Mouse (Mus musculus): ENCODE data around the gene Bckdhb. TPM values are rescaled to one million over a fixed set of nuclear protein-coding genes. Genes with fewer than 3 reads are reported as not detected.
A peak's percentile ranks its signal among the peaks of the same experiment; 100 is the strongest.

Bckdhb gene
- polyA plus RNA-seq (2015; fragmentation: Nextera tagmentation; extraction: Ambion mirVana): 38.8 and 42.3 TPM in 2 replicates

DNA sequence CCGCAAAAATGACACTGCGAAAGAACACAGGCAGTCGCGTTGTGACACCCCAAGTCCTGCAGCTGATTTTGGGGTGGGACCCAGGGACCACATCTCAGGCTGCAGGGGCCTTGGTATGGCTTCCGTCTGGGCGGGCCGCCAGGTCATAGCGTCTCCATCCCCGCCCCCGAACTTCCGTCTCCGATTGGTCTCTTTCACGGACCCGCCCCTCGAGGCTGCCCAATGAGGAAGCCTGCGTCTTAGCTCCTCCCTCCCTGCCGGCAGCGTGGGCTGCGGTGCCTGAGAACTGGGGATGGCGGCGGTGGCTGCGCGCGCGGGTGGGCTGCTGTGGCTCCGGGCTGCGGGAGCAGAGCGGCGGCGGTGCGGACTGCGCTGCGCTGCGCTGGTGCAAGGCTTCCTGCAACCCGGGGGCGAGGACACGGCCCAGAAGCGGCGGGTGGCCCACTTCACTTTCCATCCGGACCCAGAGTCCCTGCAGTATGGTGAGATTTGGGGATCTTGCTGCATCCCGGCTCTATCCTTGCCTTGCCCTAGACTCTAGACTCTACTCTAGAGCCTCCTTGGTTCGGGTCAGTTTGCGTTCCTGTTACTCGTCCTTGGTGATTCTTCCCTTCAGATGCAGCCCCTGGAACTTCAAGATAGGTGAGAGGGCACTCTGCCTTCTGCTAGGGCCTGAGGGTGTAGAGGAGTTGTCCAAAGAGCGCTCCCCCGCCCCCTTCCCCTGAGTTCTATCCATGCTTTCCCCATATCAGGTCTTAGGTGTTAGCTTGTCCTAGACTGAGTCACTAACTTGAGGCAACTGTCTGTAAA is at the start of gene Bckdhb:
Gene Bckdhb, plus strand, starts transcription at position 268 of the 810 bp plus-strand sequence.
- under 1% methylated on average over 44 of the region's 46 CpGs for WGBS
- no peak within 1 kb of the TSS for H3K27ac ChIP-seq (replicated peaks)

DNA sequence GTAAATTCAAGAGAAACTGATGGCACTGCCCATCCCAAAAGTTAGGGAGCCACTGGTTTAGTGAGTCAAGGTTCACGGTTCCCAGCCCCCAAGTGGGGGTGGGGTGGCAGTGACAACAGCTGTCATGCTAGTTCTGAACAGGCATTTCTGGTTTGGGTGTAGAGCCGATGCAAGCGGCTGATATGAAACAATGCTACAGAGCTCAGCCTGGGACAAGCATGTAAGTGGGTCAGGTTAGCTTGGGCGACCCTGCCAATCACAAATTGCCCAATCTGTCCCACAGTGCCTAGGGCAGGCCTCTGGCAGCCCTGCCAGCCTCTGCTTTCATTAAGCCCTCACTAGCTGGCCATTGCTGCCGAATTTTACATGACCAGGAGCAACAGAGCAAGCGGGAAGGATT is 42.8 kb upstream of the Bckdhb start:
- peak; percentile 54; the same call in 1 of the 2 replicates for ATAC-seq (ENCODE audit: insufficient number of reproducible peaks, low FRiP score, low TSS enrichment, low read depth)

More for the DNA sequence above, at the start of gene Bckdhb:
- Histone ChIP-seq H3K36me3 (no peaks in the 10 kb centered on the region), H3K9ac (peak within 1 kb of the TSS; percentile 55), H3K4me3 (replicated peaks) (peak within 1 kb of the TSS; percentile 82), H3K27me3 (0 out of 2 replicates have a peak, but pooled peaks cover 3% of the 10 kb centered on the region), H3K4me2 (replicated peaks) (peak within 1 kb of the TSS; percentile 70), H3K9me3 (replicated peaks) (no peaks in the 10 kb centered on the region), H3K4me1 (peaks cover 6% of the 10 kb centered on the region)
- peak; percentile 98 for ATAC-seq (ENCODE audit: insufficient number of reproducible peaks, low FRiP score, low TSS enrichment, low read depth)

DNA sequence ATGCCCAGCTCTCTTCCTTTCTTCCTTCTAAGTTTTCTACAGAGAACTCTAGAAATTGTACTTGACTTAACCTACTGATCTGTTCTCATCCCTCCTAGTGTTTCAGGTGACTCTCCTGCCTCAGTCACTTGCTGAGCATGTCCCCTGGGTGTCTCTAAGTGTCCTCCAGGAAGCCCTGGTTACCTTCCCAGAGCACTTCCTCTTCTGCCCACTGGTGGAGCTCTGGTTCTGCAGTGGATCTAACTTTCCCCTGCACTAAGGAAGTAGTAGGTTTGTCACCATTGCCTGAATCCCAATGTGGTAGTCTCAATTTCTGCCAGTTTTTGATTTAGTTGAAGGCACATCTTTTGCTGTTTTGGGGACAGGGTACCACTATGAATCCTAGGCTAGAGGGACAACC is 38.8 kb upstream of the Bckdhb start:
- Histone ChIP-seq H3K36me3 (no peaks in the 10 kb centered on the region), H3K9ac (no peak overlapping the region), H3K4me1 (no peaks in the 10 kb centered on the region), H3K4me2 (replicated peaks) (no peak overlapping the region), H3K27ac (replicated peaks) (no peak overlapping the region), H3K27me3 (no peaks in the 10 kb centered on the region), H3K9me3 (replicated peaks) (no peaks in the 10 kb centered on the region), H3K4me3 (replicated peaks) (no peak overlapping the region)
- ATAC-seq (ENCODE audit: insufficient number of reproducible peaks, low FRiP score, low TSS enrichment, low read depth): no peak

More for the DNA sequence above, 42.8 kb upstream of the Bckdhb start:
- Histone ChIP-seq H3K4me2 (replicated peaks) (no peak overlapping the region), H3K4me3 (replicated peaks) (no peak overlapping the region), H3K27me3 (no peaks in the 10 kb centered on the region), H3K27ac (replicated peaks) (no peak overlapping the region), H3K9me3 (replicated peaks) (no peaks in the 10 kb centered on the region), H3K36me3 (no peaks in the 10 kb centered on the region), H3K4me1 (no peaks in the 10 kb centered on the region), H3K9ac (no peak overlapping the region)
- 68% methylated on average over 6 of the region's 6 CpGs for WGBS

DNA sequence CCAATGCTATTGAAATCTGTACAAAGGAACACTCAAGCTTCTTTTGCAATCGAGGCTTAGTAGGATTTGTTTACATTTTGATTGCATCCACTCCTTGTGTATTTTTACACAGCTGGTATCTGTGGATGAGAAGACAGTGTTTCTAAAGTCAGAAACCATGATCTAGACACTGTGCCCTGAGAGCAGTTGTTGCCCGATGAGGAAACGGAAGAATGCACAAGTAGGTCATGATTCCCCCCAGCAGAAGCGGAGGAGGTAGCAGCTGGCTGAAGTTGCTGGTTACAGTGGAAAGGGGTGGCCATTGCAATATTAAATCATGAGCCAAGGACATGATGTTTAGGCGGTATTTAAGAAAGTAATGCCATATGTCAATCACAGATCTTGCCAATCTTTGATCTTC is 36.7 kb upstream of the Bckdhb start:
- H3K4me3 ChIP-seq (replicated peaks): no peak overlapping the region
- H3K27ac ChIP-seq (replicated peaks): no peak overlapping the region
- no peaks in the 10 kb centered on the region for H3K9me3 ChIP-seq (replicated peaks)
- no peak overlapping the region for H3K9ac ChIP-seq
- WGBS: 81% methylated on average over 5 of the region's 5 CpGs
- H3K4me2 ChIP-seq (replicated peaks): no peak overlapping the region
- ATAC-seq (ENCODE audit: insufficient number of reproducible peaks, low FRiP score, low TSS enrichment, low read depth): no peak
- H3K36me3 ChIP-seq: no peaks in the 10 kb centered on the region
- no peaks in the 10 kb centered on the region for H3K4me1 ChIP-seq
- H3K27me3 ChIP-seq: no peaks in the 10 kb centered on the region

DNA sequence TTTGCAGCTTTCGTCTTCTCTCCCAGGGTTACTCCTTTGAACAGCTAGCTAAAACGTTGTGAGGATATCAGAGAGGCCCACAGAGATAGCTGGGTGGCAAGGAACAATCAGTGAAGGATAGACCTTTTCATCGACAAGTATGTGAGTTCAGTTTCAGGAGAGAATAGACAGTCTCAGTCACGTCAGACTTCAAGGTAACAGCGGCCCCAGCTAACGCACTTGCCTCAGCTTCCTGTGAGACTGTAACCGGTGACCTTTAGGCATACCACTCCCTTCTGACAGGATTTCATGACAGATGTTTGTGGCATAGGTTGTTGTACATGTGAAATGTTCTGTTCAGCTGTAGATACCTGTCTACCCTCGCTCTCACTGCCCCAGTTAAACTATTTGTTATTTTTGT is 31.9 kb upstream of the Bckdhb start:
- ATAC-seq (ENCODE audit: insufficient number of reproducible peaks, low FRiP score, low TSS enrichment, low read depth): no peak
- no peaks in the 10 kb centered on the region for H3K27me3 ChIP-seq
- no peak overlapping the region for H3K4me3 ChIP-seq (replicated peaks)
- 72% methylated on average over 8 of the region's 8 CpGs for WGBS
- H3K27ac ChIP-seq (replicated peaks): no peak overlapping the region
- H3K9me3 ChIP-seq (replicated peaks): no peaks in the 10 kb centered on the region
- H3K9ac ChIP-seq: no peak overlapping the region
- no peaks in the 10 kb centered on the region for H3K4me1 ChIP-seq
- H3K4me2 ChIP-seq (replicated peaks): no peak overlapping the region
- no peaks in the 10 kb centered on the region for H3K36me3 ChIP-seq

DNA sequence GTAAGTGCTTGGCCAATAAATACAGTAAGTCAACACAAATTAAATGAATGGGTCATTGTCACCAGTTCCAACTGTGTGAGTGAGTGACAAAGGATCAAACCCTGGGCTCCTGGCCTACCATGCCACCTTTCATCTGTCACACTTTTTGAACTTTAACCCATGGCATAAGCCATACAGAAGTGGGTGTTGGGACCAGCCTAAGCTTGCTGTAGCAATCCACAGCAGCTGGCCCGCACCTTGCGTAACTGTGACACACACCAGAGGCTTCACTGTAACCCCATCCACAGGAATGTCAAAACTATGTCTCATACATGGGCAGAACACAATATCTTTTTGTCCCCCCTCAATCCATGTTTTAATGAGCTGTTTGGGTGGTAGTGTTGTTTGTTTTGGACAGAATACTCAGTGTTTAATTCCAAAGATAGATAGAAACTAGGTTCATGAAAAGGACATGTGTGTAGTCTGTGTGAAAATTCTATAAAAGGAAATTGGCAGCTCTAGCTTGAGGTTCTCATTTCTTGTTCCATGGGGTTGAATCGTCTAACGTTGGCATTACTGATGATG is 31.1 kb upstream of the Bckdhb start:
- no peak for ATAC-seq (ENCODE audit: insufficient number of reproducible peaks, low FRiP score, low TSS enrichment, low read depth)
- H3K4me2 ChIP-seq (replicated peaks): no peak overlapping the region
- H3K27ac ChIP-seq (replicated peaks): no peak overlapping the region
- 71% methylated on average over 4 of the region's 4 CpGs for WGBS
- H3K9me3 ChIP-seq (replicated peaks): no peaks in the 10 kb centered on the region
- H3K27me3 ChIP-seq: no peaks in the 10 kb centered on the region
- H3K9ac ChIP-seq: no peak overlapping the region
- H3K4me1 ChIP-seq: no peaks in the 10 kb centered on the region
- H3K36me3 ChIP-seq: no peaks in the 10 kb centered on the region
- H3K4me3 ChIP-seq (replicated peaks): no peak overlapping the region

DNA sequence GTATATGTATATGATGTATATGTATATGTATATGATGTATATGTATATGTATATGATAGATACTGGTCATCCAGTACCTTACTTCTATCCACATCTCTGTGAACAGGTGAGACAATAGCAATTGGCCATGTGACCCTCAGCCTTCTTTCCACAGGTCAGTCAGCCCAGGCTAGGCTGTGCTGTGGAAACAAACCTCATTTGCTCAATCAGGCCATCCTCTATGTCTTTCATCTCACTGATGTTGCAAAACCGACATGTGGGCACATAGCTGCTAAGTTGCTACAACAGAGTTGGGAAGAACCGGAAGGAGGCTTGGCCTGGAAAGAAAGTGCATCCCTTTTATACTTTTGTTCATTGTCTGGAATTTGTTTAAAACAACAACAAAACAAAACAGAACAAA is 22.9 kb upstream of the Bckdhb start:
- Histone ChIP-seq H3K4me2 (replicated peaks) (no peak overlapping the region), H3K4me1 (no peaks in the 10 kb centered on the region), H3K27me3 (no peaks in the 10 kb centered on the region), H3K9me3 (replicated peaks) (no peaks in the 10 kb centered on the region), H3K4me3 (replicated peaks) (no peak overlapping the region), H3K36me3 (no peaks in the 10 kb centered on the region), H3K9ac (no peak overlapping the region), H3K27ac (replicated peaks) (no peak overlapping the region)
- WGBS: 88% methylated on average over 2 of the region's 2 CpGs
- no peak for ATAC-seq (ENCODE audit: insufficient number of reproducible peaks, low FRiP score, low TSS enrichment, low read depth)

DNA sequence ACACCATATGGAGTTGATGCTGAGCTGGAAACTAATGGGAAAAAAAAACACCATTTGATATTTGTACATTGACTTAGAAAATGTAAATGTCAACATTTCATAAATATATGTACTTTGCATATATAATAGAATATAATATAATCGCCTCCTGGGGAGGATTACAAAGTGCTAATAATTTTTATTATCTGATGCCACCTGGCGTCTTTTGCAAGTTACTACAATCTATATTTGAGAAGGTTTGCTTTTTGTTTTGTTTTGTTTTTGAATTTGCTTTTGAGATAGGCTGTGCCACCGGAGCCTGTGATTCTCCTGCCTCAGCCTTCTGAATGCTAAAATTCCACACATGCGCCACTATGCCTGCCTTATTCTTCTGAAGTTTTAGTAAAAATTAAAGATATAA is 19.1 kb upstream of the Bckdhb start:
- no peak for ATAC-seq (ENCODE audit: insufficient number of reproducible peaks, low FRiP score, low TSS enrichment, low read depth)
- no peak overlapping the region for H3K27ac ChIP-seq (replicated peaks)
- no peaks in the 10 kb centered on the region for H3K4me1 ChIP-seq
- H3K4me2 ChIP-seq (replicated peaks): no peak overlapping the region
- no peak overlapping the region for H3K4me3 ChIP-seq (replicated peaks)
- no peaks in the 10 kb centered on the region for H3K36me3 ChIP-seq
- no peaks in the 10 kb centered on the region for H3K27me3 ChIP-seq
- WGBS: 65% methylated on average over 4 of the region's 4 CpGs
- no peak overlapping the region for H3K9ac ChIP-seq
- no peaks in the 10 kb centered on the region for H3K9me3 ChIP-seq (replicated peaks)

DNA sequence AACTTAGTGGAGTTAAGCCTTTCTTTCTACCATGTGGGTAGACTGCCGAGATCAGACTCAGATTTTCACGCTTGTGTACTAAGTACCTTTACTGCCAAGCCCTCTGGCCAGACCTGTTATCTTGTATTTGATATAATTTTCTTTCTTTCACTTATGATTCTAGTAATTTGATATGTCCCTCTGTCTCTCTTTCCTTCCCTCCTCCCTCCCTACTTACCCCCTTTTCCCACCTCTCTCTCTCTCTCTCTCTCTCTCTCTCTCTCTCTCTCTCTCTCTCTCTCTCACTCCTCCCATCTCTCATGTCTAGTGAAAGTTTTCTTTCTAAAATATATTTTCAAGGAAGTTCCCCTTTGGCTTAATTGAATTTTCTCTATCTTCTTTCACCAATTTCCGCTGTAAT is 17.9 kb upstream of the Bckdhb start:
- Histone ChIP-seq H3K27ac (replicated peaks) (no peak overlapping the region), H3K4me1 (no peaks in the 10 kb centered on the region), H3K9ac (no peak overlapping the region), H3K27me3 (no peaks in the 10 kb centered on the region), H3K36me3 (no peaks in the 10 kb centered on the region), H3K4me3 (replicated peaks) (no peak overlapping the region), H3K4me2 (replicated peaks) (no peak overlapping the region), H3K9me3 (replicated peaks) (no peaks in the 10 kb centered on the region)
- ATAC-seq (ENCODE audit: insufficient number of reproducible peaks, low FRiP score, low TSS enrichment, low read depth): no peak
- WGBS: 63% methylated on average over 3 of the region's 3 CpGs

DNA sequence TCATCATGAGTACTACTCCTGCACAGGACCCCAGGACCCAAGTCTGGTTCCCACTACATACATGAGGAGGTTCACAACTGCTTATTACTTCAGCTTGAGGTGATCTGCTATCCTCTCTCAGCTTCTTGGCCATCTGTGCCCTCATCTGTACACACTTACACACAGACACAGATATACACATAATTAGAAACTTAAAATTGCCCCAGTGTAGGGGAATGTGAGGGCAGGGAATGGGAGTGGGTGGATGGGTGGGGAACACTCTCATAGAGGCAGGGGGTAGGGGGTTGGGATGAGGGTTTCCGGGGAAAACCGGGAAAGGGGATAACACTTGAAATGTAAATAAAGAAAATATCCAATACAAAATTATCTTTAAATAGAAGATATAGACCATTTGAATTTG is 15.1 kb upstream of the Bckdhb start:
- ATAC-seq (ENCODE audit: insufficient number of reproducible peaks, low FRiP score, low TSS enrichment, low read depth): no peak
- Histone ChIP-seq H3K9ac (no peak overlapping the region), H3K4me3 (replicated peaks) (no peak overlapping the region), H3K4me2 (replicated peaks) (no peak overlapping the region), H3K36me3 (no peaks in the 10 kb centered on the region), H3K27me3 (no peaks in the 10 kb centered on the region), H3K4me1 (no peaks in the 10 kb centered on the region), H3K9me3 (replicated peaks) (no peaks in the 10 kb centered on the region), H3K27ac (replicated peaks) (no peak overlapping the region)
- WGBS: 87% methylated on average over 2 of the region's 2 CpGs

DNA sequence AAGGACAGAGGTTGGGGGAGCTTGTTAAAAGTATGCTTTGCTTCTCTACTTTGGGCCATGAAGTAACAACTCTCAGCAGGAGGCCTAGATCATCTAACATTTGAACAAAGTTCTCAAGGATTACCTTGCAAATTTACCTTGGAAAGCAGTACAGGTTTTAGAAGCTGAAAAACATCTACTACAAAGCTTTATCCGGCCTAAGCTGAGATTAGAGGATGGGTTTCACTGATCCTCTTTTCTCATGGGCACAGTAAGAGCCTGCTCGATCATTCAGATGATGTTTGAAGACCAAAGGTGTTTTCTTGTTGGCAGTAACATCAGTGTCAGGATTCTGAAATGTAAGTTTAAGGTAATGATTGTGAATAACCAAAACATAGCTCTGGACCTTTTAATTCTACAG is 14.0 kb upstream of the Bckdhb start:
- H3K4me1 ChIP-seq: no peaks in the 10 kb centered on the region
- WGBS: 74% methylated on average over 2 of the region's 2 CpGs
- no peaks in the 10 kb centered on the region for H3K9me3 ChIP-seq (replicated peaks)
- no peak overlapping the region for H3K4me2 ChIP-seq (replicated peaks)
- ATAC-seq (ENCODE audit: insufficient number of reproducible peaks, low FRiP score, low TSS enrichment, low read depth): no peak
- no peak overlapping the region for H3K9ac ChIP-seq
- no peak overlapping the region for H3K27ac ChIP-seq (replicated peaks)
- H3K4me3 ChIP-seq (replicated peaks): no peak overlapping the region
- no peaks in the 10 kb centered on the region for H3K36me3 ChIP-seq
- H3K27me3 ChIP-seq: no peaks in the 10 kb centered on the region

DNA sequence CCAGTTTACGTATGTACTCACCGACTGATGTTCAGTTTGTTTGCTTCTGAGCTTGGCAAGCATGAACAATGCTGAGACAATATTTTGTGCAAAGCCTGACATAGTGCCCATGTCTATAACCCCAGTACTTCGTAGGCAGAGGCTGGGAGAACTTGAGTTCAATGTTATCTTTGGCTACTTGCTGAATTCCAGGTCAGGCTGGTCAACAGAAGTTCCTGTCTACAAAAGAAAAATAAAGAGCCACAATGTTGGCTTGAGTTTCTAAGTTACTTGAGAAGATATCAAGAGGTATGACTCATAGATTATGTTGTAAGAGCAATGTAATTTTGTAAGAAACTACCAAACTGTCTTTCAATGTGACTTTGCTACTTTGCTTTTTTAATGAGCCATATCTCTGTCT is 2.9 kb upstream of the Bckdhb start:
- Histone ChIP-seq H3K27ac (replicated peaks) (no peak overlapping the region), H3K4me3 (replicated peaks) (no peak overlapping the region), H3K4me1 (peaks cover 6% of the 10 kb centered on the region), H3K9me3 (replicated peaks) (no peaks in the 10 kb centered on the region), H3K4me2 (replicated peaks) (no peak overlapping the region), H3K36me3 (no peaks in the 10 kb centered on the region), H3K9ac (no peak overlapping the region), H3K27me3 (0 out of 2 replicates have a peak, but pooled peaks cover 3% of the 10 kb centered on the region)
- 82% methylated on average over 3 of the region's 3 CpGs for WGBS
- no peak for ATAC-seq (ENCODE audit: insufficient number of reproducible peaks, low FRiP score, low TSS enrichment, low read depth)

Data from embryonic facial prominence, embryonic 15.5 days (tissue).